Mouse (Mus musculus) embryonic facial prominence, embryonic 10.5 days (tissue): Measurements from ENCODE around the gene Mansc1. TPM values are rescaled to one million over a fixed set of nuclear protein-coding genes. Genes with fewer than 3 reads are reported as not detected.

Source experiments
- DNase-seq: peaks from one replicate; pipeline ENCODE4 v3.0.0-alpha.2; 2017; ENCODE audit warnings: low spot score
- H3K27ac ChIP-seq: fragments of 300-500 bp; sonication (generic); replicated peaks from 2 replicates; pipeline ENCODE4 v1.5.1; 2016; ENCODE audit warnings: mild to moderate bottlenecking
- H3K27me3 ChIP-seq: fragments of 300-500 bp; sonication (generic); replicated peaks from 2 replicates; pipeline ENCODE4 v1.6.1; 2016; ENCODE audit warnings: low read depth, mild to moderate bottlenecking; ENCODE audit not compliant: poor library complexity, severe bottlenecking
- H3K36me3 ChIP-seq: fragments of 300-500 bp; sonication (generic); replicated peaks from 2 replicates; pipeline ENCODE4 v1.6.1; 2016; ENCODE audit warnings: mild to moderate bottlenecking, moderate library complexity
- H3K4me1 ChIP-seq: fragments of 300-500 bp; sonication (generic); 2 replicates; pipeline ENCODE4 v1.6.1; 2016
- H3K4me3 ChIP-seq: fragments of 300-500 bp; sonication (generic); 2 replicates; pipeline ENCODE4 v1.5.1; 2016; ENCODE audit warnings: mild to moderate bottlenecking, moderate library complexity
- H3K9me3 ChIP-seq: fragments of 300-500 bp; sonication (generic); 2 replicates; pipeline ENCODE4 v1.6.1; 2016; ENCODE audit warnings: mild to moderate bottlenecking
- WGBS: fragments of 180-500 bp; shearing (Covaris S2); methylation state at CpG from one replicate; pipeline ENCODE4 v1.1.7; 2016; 5-methylcytosine and 5-hydroxymethylcytosine counted together
- polyA plus RNA-seq: library from polyadenylated mRNA; unstranded; fragments of >200 nt; fragmentation: Nextera tagmentation; extraction: Ambion mirVana; gene quantifications from 2 replicates; pipeline ENCODE4 v1.2.1, GENCODE M21; 2016

Mansc1 gene
- polyA plus RNA-seq, 1 experiment from 2014 or later, result 0.71 TPM

- Histone ChIP-seq H3K36me3 (no peaks in the 10 kb centered on the region), H3K27me3 (peaks cover 50% of the 10 kb centered on the region), H3K4me1 (peaks cover 12% of the 10 kb centered on the region), H3K27ac (no peak overlapping the region), H3K4me3 (no peak overlapping the region), H3K9me3 (no peaks in the 10 kb centered on the region)
- 72% methylated on average over 9 of the region's 9 CpGs for WGBS
- DNase-seq, result no peak
These were observed 1.8 kb downstream of the Mansc1 start for GRCm38 (mm10) chr6:134630447-134630846.

GRCm38 (mm10) chr6:134626564-134626963 is 5.7 kb downstream of the Mansc1 start:
- H3K36me3 ChIP-seq, result no peaks in the 10 kb centered on the region
- no peaks in the 10 kb centered on the region; the same call in 1 of the 2 replicates for H3K4me1 ChIP-seq
- no peak overlapping the region for H3K4me3 ChIP-seq
- no peak for DNase-seq
- WGBS, result 88% methylated on average over 1 of the region's 1 CpGs
- H3K27ac ChIP-seq, result no peak overlapping the region
- H3K9me3 ChIP-seq, result no peaks in the 10 kb centered on the region
- H3K27me3 ChIP-seq, result peaks cover 21% of the 10 kb centered on the region

GRCm38 (mm10) chr6:134625431-134625830 is 6.9 kb downstream of the Mansc1 start:
- DNase-seq, result no peak
- no peaks in the 10 kb centered on the region for H3K4me1 ChIP-seq
- no peak overlapping the region for H3K4me3 ChIP-seq
- no peaks in the 10 kb centered on the region for H3K36me3 ChIP-seq
- H3K9me3 ChIP-seq, result no peaks in the 10 kb centered on the region
- 60% methylated on average over 12 of the region's 12 CpGs for WGBS
- peaks cover 10% of the 10 kb centered on the region for H3K27me3 ChIP-seq
- H3K27ac ChIP-seq, result no peak overlapping the region

- H3K27me3 ChIP-seq, result no peaks in the 10 kb centered on the region
- H3K4me3 ChIP-seq, result no peak overlapping the region
- no peak overlapping the region for H3K27ac ChIP-seq
- no peak for DNase-seq
- no peaks in the 10 kb centered on the region for H3K9me3 ChIP-seq
- no peaks in the 10 kb centered on the region for H3K36me3 ChIP-seq
- 78% methylated on average over 14 of the region's 14 CpGs for WGBS
- no peaks in the 10 kb centered on the region for H3K4me1 ChIP-seq
These were observed 10.7 kb downstream of the Mansc1 start for GRCm38 (mm10) chr6:134621552-134621949.

DNA sequence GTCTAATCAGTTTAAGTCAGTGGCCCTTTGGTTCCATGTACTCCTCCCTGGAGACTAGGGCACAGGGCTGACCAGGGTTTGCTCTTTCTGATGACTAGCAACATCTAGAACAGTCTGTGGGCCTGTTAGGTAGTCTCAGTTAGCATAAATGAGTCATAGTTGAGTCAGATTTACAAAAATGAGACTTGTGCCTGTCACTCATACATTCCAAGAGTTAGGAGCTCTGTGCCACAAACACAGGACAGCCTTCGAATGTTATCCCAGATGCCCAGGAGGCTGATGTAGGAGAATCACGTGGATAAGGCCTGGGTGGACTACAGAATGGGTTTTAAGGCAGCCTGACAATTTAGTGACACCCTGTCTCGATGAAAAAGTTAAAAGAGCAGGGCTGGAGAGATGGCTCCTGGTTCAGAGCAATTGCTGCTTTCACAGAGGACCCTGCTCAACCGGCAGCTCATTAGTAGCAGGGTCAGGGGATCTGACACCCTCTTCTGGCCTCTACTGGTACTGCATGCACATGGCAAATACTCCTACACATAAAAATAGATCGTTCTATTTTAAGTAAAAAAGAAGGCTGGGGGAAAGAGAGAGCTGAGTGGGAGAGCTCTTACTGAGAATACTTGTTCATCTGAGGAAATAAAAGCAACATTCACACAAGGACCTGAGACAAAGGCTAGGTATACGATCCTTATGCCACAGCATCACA is 11.3 kb downstream of the Mansc1 start:
- Histone ChIP-seq H3K4me1 (no peaks in the 10 kb centered on the region), H3K4me3 (no peak overlapping the region), H3K27ac (no peak overlapping the region), H3K27me3 (no peaks in the 10 kb centered on the region), H3K36me3 (no peaks in the 10 kb centered on the region), H3K9me3 (no peaks in the 10 kb centered on the region)
- WGBS, result 69% methylated on average over 6 of the region's 6 CpGs
- DNase-seq, result peak; percentile 38

GRCm38 (mm10) chr6:134620129-134620528 is 12.2 kb downstream of the Mansc1 start:
- no peak for DNase-seq
- H3K36me3 ChIP-seq, result no peaks in the 10 kb centered on the region
- H3K27me3 ChIP-seq, result no peaks in the 10 kb centered on the region
- no peak overlapping the region for H3K27ac ChIP-seq
- 73% methylated on average over 3 of the region's 3 CpGs for WGBS
- H3K9me3 ChIP-seq, result no peaks in the 10 kb centered on the region
- H3K4me3 ChIP-seq, result no peak overlapping the region
- H3K4me1 ChIP-seq, result 0 out of 2 replicates have a peak, but pooled peaks cover under 1% of the 10 kb centered on the region

DNA sequence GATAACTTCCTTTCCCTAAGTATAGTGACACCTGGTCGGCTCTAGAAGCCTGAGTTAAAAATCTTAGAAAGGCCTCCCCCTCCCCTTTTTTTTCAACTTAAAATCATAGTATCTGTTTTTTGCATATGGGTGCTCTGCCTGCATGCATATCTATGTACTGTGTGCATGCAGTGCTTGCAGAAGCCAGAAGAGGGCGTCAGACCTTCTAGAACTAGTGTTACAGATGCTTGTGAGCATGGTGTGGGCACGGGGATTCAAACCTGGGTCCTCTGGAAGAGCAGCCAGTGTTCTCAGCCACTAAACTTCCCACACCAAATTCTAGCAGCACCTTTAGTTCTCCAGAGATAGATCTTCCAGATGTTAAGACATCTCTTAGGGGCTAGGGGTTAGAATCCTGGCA is 14.7 kb downstream of the Mansc1 start:
- DNase-seq, result no peak
- no peaks in the 10 kb centered on the region for H3K36me3 ChIP-seq
- H3K4me1 ChIP-seq, result 0 out of 2 replicates have a peak, but pooled peaks cover 3% of the 10 kb centered on the region
- no peak overlapping the region for H3K27ac ChIP-seq
- no peaks in the 10 kb centered on the region for H3K9me3 ChIP-seq
- no peak overlapping the region for H3K4me3 ChIP-seq
- 58% methylated on average over 3 of the region's 3 CpGs for WGBS
- no peaks in the 10 kb centered on the region for H3K27me3 ChIP-seq

DNA sequence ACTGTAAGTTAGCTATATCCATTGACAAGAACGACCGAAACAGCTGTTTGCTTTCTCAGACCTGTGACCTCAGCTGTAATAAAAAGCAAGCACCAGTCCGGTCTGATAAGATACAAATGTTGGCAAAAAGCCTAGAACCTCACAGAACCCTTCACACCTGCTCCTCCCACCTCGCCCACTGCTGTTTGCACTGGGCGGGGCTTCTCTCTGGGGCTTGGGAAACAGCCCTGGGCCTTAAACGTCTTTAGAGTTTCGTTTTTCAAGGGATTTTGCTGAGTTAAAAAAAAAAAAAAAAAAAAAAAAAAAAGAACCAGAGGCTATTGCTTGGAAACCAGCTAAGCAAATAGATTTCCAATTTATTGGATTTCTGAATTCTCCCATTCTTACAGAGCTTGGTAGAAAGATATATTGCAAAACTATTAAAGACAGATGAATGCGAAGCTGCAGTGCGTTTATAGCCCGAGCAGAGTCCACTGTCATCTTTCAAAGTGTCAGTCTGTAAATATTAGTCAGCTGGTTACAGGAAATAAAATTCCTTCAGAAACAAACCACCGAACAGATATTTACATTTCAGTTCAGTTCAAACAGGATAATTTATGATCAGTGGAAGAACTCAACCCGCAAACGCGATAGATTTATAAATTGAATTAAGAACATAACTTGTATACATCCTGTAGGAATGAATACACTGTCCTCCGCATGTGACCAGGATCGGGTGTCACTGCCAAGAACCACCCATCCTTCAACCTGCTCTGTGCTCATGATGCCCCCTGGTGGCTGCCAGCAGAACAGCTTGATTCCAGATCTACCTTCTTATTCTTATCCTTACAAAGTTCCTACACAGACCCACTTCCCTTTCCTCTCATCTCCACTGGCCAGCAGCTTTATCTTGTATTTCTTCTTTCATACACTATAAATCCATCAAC is 17.3 kb downstream of the Mansc1 start:
- no peaks in the 10 kb centered on the region for H3K36me3 ChIP-seq
- peaks cover 12% of the 10 kb centered on the region; the same call in 1 of the 2 replicates for H3K4me1 ChIP-seq
- H3K4me3 ChIP-seq, result no peak overlapping the region
- 26% methylated on average over 16 of the region's 16 CpGs for WGBS
- H3K27ac ChIP-seq, result no peak overlapping the region
- no peaks in the 10 kb centered on the region for H3K9me3 ChIP-seq
- no peaks in the 10 kb centered on the region for H3K27me3 ChIP-seq
- peak; percentile 86 for DNase-seq

DNA sequence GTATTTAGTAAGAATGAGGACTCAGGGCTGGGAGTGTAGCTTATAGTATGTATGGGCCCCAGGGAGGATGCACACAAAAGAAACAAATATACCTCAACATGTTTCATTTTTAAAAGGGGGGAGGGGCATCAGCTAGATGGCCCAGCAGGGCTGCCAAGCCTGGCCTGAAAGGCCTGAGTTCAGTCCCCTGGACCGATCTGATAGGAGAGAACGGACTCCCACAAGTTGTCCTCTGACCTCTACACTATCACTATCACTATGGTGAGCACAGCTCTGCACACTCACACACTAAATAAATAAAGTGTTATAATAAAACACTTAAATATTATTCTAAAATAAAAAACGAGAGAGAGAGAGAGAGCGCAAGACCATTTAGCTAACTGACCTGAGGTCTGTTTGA is 18.0 kb downstream of the Mansc1 start:
- Histone ChIP-seq H3K4me3 (no peak overlapping the region), H3K9me3 (no peaks in the 10 kb centered on the region), H3K27me3 (no peaks in the 10 kb centered on the region), H3K4me1 (peaks cover 12% of the 10 kb centered on the region; the same call in 1 of the 2 replicates), H3K36me3 (no peaks in the 10 kb centered on the region), H3K27ac (no peak overlapping the region)
- WGBS, result 81% methylated on average over 4 of the region's 4 CpGs
- no peak for DNase-seq

- Histone ChIP-seq H3K27me3 (no peaks in the 10 kb centered on the region), H3K4me3 (no peak overlapping the region), H3K4me1 (peaks cover 16% of the 10 kb centered on the region), H3K27ac (no peak overlapping the region), H3K36me3 (no peaks in the 10 kb centered on the region), H3K9me3 (no peaks in the 10 kb centered on the region)
- WGBS, result 76% methylated on average over 13 of the region's 13 CpGs
- no peak for DNase-seq
These were observed 20.4 kb downstream of the Mansc1 start for GRCm38 (mm10) chr6:134611896-134612295.

DNA sequence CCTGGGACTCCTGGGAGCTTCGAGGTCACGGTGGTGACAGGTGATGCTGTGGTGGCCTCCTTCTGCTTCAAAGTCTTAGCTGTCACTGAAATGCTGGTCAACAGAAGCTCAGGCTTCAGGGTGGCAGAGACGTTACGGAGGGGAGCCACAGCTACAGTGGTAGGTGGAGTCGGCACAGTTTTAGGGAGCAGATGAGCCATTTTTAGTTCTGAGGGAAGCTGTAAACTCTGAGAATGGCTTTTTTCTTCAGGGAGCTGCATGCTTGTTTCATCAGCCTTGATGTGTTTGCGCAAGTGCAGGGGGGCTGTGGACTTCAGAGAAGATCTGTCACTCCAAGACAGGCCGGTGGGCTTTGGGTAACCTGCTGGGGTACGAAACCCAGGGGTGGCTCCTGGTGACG is 21.9 kb downstream of the Mansc1 start:
- no peak for DNase-seq
- WGBS, result 90% methylated on average over 9 of the region's 9 CpGs
- Histone ChIP-seq H3K27ac (no peak overlapping the region), H3K9me3 (no peaks in the 10 kb centered on the region), H3K4me1 (peaks cover 24% of the 10 kb centered on the region), H3K27me3 (no peaks in the 10 kb centered on the region), H3K4me3 (no peak overlapping the region), H3K36me3 (no peaks in the 10 kb centered on the region)

DNA sequence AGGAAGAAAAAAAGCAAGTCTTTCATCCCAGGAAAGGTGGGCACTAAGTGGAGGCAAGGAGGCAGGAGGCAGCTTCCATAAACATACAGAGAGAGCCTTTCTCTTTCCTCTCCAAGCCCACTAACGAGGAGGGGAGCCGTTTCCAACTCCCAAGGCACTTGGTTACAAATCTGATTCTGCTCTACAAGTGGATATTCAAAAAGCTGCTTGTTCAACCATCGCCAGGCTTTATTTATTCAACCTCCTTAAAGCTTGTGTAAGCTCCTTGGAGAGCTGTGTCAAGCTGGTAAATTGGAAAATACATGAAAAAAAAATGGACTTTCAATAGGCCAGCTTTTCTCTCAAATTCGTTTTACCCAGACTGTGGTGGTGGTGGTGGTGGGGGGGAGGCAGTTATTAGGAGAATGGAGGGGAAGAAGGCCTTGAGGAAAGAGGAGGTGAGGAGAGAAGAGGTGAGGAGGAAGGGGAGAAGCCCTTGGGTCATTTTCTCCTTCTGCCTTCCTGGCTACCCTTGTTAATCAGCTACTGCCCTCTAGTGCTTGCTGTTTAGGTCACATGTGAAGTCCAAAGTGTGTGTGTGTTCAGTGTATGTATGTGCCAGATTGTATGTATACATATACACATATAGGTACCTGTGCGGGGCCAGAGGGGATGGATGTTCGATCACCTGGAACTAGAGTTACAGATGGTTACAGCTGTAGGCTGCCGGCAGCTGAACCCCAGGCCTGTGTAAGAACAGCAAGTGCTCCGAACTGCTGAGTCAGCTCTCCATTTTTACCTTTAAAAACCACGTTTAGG is 25.1 kb downstream of the Mansc1 start:
- peak; percentile 36 for DNase-seq
- Histone ChIP-seq H3K4me1 (peaks cover 28% of the 10 kb centered on the region), H3K27me3 (no peaks in the 10 kb centered on the region), H3K27ac (0 out of 2 replicates have a peak overlapping the region, but pooled peaks have one; percentile 31), H3K36me3 (no peaks in the 10 kb centered on the region), H3K4me3 (no peak overlapping the region), H3K9me3 (no peaks in the 10 kb centered on the region)
- 59% methylated on average over 9 of the region's 9 CpGs for WGBS
